Mouse (Mus musculus) thymus, postnatal 0 days (tissue): ENCODE results near the gene Cdc42se2. TPM values are rescaled to one million over a fixed set of nuclear protein-coding genes. Genes with fewer than 3 reads are reported as not detected.

Source experiments
- DNase-seq: peaks from one replicate; pipeline ENCODE4 v3.0.0-alpha.2; 2015; ENCODE audit warnings: low spot score
- polyA plus RNA-seq: library from polyadenylated mRNA; unstranded; fragments of >200 nt; fragmentation: Nextera tagmentation; extraction: Ambion mirVana; gene quantifications from 2 replicates; pipeline ENCODE4 v1.2.1, GENCODE M21; 2015

Gene Cdc42se2
- polyA plus RNA-seq, 1 experiment from 2014 or later = 158 TPM

DNA sequence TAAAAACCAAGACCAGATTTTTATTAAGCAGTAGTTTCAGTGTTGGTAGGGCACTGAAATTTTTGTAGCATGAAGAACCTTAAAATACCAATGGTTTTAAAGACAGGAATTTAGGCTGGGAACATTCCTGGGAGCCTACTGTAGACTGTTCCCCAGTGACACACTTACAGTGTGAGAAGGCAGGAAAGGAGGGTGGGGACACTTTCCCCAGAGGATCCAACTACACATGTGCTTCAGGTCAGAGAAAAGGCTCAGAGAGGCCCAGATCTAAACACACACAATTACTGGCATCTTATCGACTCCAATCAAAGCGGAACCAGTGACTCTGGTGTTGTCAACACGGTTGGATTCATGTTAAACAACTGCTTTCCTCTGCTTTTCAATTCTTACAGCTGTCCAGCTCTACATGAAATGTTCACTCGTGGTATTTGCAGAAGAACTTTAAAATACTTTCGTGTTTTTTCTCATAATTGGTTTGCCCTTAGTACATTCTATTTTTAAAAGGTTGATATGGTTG is 32.3 kb downstream of the Cdc42se2 start:
- no peak for DNase-seq

DNA sequence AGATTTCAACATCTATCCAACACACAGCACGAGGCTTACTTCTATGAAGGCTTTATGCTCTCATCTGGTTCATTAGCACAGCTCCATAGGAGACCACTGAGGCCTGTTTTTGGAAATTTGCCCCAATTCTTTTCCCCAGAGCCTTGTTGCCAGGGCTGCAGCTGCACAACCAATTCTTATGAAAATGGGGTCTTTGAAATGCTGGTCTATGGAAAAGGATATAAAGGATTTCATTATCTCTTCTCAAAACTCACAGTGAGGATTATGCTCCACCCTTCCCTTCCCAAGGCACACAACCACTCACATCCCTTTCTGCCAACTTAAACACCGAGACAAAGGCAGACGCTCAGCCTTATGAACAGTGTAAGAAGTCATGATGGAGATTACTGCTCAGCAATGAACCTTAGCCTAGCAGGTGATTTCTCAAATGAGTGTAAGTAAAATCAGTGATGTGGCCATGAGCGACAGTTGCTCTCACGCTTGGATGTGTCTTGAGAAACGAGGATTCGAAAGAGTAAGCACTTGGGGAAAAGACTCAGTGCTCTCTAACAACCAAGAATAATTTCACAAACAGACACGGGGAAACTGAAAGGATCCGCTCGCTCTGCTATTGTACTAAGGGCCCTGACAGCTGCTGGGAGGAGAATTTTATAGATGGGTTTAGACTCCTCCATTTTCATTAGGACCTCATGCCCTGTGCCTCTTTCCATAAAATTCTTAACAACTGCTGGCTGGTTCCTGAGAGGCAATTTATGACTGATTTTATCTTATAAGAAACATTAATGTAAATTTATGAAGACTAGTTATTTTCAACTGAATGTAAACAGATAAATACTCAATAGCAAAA is 33.0 kb downstream of the Cdc42se2 start:
- DNase-seq = no peak

DNA sequence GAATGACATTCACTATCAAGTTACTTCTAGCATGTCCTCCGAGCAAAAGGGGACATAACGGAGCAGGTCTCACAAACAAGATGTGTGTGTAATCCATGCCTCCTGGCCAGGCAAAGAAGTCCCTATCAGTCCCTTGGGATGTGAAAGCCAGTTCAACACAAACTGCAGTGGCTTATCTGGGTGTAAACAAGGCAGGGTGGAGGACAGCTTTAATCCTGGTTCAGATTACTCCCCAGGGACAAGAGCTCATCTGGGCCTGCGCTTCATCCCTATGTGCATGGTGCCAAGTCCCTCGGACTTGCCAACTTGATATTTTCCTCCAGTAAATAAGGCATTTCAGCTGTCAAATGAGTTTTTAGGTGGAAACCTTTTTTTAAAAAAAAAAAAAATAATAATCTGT is 36.0 kb downstream of the Cdc42se2 start:
- DNase-seq = no peak

DNA sequence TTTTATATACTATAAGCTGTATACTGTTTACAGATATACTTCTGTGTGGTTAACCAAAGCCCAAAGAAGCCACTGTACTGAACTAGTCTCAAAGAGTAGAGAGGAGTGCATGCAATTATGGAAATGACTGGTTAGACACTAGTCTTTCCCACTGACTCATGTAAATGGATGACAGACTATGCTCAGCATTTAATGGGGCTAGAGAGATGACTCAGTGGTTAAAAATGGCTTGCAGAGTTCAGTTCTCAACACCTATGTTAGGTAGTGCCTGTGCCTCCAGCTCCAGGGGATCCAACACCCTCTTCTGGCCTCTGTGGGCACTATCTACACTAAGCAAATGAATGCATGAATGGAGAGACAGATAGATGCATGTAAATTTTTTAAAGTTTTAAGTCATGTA is 38.6 kb downstream of the Cdc42se2 start:
- DNase-seq = no peak

DNA sequence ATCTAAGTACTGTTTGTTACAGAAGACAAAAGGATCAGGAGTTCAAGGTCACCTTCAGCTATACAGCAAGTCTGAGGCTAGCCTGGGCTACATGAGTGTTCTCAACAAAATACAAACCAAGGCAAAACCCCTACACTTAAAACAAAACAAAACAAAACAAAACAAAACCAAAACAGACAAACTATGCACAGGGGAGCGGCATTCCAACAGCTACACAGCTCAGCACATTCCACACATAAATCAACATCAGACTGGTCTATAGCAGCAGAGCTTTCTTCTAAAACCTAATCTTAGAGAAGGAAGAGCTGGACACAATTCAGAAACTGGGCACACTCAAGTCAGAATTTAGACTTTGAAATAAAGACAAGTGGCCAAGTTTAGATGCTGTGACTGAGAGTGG is 43.2 kb downstream of the Cdc42se2 start:
- no peak for DNase-seq

DNA sequence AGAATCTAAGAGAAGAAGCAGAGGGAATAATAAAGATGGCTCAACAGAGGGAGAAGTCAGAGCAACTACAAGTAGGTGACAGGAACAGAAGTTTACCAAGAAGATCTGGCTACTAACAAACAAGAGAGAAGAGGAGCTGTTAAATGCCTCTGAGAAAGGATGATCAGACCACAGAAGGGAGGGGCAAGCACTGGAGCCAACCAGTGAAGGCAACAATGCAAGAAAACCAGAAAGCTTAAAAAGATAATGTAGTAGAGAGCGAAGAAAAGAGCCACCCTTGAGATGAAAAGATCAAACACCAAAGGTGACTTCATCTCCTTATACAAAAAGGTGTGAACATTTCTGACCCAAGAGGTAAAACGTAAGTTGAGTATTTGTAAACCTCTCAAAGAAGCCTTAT is 46.1 kb downstream of the Cdc42se2 start:
- no peak for DNase-seq

DNA sequence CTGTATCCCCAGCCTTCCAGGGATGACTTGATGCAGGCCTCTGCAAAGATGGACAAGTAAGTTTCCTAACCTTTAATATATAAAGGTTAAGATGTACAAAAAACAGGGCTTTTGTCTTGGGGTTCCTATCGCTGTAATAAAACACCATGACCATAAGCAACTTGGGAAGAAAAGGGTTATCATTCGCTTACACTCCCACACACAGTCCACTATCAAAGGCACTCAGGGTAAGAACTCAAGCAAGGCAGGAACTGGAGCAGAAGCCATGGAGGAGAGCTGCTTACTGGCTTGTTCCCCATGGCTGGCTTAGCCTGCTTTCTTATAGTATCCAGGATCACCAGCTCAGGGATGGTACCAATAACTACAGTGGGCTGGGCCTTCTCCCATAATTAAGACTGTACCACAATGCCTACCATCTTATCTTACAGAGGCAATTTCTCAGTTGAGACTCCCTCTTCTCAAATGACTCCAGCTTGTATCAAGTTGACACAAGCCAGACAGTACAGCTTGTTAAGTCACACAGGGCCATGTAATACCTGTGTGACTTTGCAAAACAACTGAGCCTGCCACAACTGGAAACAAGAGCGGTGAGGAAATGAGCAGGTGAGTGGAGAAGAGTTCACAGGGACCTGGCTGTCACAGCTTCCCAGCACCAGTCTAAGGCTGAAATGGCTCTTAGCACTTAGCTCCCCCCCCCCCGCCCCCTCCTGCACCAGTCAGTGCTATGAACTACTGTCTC is 48.3 kb downstream of the Cdc42se2 start:
- no peak for DNase-seq

DNA sequence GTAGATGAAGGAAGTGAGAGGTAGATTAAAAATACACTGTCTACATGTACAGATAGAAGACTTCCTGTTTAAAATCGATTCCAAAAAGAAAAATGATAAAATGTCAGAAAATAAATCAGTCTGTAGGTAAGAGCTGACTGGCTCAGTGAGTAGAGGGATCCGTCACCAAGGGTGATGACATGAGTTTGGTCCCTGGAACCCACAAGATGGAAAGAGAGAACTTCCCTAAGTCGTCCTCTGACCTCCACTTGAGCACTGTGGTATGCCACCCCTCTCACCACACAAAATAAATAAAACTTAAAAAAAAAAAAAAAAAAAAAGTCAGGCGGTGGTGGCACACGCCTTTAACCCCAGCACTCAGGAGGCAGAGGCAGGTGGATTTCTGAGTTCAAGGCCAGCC is 50.6 kb downstream of the Cdc42se2 start:
- DNase-seq = no peak

DNA sequence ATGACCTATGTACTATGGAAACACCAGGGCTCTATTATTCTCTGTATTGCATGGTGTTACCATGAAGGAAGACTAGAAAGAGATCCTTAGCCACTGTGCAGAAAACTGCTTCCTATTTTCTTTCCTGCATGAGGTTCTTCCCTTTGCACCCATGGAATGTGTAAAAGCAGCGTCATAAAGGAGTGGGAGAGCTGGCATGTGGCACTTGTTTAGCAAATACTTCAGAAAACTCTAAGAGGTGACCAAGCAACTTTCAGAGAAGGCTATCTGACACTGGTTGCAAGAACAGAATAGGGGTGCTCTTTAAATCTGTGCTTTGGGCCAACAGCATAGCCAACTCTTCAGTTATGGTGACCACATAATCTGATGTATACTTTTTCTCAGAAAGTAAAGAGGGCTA is 52.4 kb downstream of the Cdc42se2 start:
- no peak for DNase-seq

DNA sequence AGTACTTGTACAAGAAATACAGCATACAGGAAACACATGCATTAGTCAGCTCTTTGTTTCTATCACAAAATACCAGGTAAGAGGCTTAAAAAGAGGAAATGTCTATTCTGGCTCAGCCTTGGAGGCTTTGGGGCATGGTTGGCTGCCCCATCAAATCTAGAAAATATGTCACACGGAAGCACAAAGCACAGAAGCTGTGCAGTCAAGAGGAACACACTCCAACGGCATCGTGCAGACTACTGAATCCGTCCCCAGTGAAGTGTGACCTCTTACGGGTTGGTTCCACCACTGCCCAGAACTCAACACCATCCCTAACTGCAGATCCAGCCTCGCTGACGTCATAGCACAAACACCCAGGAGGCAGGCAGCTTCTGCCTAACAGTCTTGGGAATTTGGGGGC is 53.9 kb downstream of the Cdc42se2 start:
- DNase-seq = no peak

DNA sequence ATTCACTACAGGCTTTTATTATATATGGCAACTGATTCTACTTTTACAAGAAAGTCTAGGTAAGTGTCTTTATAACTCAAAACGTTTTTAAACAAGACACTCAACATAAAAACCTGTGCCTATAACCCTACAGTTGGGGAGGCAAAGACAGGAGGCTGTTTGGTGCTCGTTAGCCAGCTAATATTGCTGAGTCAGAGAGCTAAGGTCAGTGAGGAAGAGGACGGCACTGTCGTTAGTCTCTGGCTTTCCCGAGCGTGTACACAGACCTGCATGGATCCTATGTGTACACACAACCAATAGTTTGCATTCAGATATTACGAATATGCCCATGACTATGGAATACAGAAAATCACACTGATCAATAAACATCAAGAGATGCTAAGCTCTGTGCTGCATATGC is 56.1 kb downstream of the Cdc42se2 start:
- no peak for DNase-seq

DNA sequence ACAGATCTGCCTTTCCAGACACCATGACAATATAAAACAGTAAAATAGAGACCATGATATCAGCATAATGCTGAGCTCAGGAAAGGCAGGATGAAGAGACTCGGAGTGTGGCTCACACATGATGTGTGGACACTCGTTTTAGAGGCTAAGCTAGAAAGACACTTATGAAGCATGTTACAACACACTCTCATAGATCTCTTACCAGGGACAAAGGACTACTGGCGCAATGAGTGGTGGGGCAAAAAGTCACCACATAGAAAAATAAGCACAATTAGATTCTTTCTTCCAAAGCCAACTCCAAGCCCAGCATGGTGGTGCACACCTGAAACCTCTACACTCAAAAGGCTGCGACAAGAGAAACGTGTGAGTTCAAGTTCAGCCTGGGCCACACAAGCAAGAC is 56.5 kb downstream of the Cdc42se2 start:
- DNase-seq = no peak

DNA sequence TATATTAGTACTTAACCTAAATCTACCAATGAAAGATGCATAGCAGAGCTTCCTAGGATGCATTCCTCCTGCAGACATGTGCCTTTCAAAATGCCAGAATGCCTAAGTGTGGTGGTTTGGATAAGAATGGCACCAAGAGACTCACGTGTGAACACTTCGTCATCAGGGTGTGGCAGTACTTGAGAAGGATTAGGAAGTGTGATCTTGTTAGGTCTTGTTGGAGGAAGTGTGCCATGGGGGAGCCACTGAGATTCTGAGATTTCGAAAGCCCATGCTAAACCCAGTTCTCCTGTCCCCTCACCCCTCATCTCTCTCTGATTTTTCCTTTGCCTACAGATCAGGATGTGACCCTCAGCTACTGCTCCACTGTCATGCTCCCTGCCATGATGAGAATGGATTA is 58.2 kb downstream of the Cdc42se2 start:
- DNase-seq = no peak

DNA sequence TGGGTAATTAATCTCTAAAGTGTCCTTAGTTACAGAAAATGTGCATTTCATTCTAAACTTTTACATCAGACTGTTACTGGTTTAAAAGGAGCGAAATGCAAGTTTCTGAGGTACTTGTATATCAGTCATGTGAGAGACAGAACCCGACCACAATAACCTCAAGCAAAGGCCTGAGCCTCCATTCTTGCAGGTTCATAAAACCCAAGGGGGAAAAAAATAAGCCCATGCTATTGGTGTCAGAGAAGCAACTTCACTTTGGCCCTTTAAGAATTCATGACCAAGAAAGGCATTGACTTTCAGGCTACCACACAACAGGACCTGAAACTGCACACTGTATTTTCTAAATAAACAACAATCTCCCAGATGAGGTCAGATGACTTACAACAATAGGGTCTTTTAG is 59.1 kb downstream of the Cdc42se2 start:
- DNase-seq = peak; percentile 33

DNA sequence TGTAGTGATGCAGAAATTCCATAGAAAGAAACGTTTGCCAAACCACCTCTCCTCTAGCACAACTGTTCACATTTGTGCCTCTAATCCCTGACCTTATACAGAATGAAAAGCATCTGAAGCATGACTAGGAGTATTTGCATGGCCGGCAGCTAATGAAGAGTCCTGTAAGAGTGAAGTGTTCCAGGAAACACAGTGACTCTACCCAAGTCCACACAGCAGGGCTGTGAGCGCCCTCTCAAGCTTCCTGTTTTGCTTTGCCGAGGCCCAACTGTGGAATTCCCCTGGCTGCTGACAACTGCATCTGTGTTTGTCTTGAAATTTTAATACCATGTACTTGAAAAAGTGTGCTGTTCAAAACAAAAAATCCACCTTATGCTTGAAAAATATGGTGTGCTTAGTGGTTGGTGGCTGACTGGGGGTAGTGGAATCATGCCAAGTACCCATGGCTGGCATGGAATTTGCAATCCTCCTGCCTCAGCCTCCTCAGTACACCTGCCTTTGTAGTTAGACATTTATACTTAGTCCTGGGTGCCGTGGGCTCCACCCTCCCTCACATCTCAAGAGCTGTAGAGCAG is 60.1 kb downstream of the Cdc42se2 start:
- no peak for DNase-seq

DNA sequence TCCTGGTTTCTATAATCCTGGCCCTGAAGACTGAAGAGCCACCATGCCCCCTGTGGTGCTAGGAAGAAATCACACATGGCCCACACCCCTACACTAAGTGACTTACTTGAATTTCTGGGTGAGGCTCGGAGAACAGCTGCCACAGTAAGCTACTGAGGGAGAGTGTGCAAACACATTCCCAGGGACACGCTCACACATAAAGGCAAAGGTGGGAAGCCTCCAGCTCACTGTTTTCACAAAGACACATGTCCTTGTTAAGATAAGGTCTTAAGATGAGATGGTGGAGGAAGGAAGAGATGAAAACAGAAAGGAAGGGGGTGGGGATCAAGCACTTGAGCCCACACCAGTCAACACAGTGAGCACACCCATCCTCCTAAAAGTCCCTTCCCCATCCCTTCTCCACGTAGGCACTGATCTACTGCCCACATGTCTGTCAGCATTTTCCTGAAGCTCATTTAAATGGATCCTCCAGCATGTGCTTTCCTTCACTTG is 60.9 kb downstream of the Cdc42se2 start:
- DNase-seq = no peak

DNA sequence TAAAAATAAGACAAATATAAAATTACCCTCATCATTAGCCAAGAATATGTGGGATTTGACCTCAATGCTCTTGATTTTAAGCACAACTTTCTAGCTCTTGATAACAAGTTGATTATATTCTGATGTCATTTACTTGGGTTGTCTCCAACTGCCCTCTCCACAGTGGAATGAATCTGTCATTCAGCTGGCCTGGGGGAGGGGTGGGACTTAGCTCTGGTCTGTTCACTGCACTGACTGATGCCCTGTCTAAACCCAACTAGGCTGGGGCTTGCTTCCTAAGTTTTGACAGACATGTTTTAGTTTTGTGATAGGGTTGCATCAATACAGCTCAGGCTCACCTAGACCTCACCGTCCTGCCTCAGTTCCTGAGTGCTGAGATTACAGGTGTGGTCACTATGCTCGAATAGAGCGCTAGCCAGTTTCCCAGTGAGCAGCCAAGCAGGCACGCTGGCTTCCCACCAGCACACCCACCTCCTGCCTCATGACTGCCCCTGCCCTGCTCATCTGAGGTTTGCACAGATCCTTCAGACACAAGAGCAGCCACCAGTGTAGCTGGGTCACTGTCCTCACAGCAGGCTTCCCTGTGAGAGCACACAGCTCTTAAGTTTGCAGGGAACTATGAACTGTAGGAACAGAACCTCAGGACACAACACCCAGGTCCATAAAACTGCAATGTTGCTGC is 63.0 kb downstream of the Cdc42se2 start:
- DNase-seq = no peak

DNA sequence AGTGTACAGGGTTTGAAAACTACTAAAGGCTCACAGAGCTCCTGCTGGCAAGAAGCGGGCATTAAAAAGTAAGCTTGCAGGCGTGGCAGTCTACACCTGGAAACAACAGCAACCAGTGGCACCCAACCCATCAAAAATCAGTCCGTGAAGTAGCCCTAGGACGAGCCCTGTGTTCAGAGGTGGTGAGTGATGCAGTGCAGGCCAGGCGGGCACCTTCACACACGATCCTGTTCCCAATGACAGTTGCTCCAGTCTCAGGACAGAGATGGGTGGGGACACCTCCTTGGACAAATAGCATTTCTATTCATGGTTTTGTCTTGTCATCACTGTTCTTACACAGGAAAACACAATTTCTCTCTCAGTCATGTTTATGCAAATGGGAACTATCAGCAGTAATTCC is 65.4 kb downstream of the Cdc42se2 start:
- no peak for DNase-seq

DNA sequence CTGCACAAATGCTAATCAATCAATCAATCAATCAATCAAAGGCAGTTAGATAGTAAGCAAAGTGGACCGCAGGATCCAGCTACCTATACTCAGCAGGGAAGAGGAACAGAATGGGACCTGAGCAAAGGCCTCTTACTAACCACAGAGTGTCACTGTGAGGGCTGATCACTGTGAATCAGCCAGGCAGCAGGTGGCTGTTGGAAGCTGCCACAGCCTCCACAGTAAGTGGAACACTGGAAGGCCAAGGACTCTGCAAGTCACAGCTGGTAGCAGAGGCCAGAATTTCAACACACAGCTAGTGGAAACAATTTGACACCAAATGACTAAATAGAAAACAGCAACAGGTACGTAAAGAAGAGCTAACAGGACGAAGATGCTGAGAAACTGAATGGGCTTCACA is 68.9 kb downstream of the Cdc42se2 start:
- no peak for DNase-seq

DNA sequence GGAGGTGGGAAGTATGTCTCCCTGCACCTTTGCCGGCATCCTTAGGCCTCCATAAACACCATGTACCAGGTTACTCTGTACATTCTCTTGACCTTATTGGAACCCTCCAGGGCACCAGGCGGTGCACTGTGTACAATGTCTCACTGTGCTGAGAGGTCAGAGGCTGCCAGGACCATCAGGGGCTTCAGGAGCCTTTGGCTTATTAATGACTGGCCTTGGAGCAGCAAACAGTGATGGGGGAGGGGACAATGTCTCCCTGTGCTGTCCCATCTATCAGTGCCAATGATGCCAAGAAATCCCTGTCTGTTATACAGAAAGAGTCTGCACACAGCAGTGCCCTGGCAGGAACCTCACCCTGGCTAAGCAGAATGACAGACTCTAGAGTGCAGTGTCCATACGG is 69.6 kb downstream of the Cdc42se2 start:
- no peak for DNase-seq

DNA sequence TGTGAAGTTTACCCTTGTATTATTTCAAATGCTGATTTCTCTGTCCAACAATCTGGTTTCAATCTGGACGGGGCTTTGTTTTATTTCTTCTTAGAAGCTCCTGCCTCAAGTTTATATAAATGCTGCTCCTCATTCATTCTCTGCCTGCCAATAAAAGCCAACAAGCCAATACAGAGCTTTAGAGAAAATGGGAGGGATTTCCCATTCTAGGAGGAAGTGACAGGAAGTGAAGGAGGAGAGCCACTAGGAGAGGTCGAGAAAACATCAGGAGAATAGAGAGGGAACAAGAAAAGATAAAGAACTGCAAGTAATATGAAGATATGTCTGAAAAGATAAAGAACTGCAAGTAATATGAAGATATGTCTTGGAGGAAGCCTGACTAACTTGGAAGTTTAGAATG is 74.6 kb downstream of the Cdc42se2 start:
- DNase-seq = no peak
